Mouse (Mus musculus): ENCODE data around the gene Cacnb4. TPM values are rescaled to one million over a fixed set of nuclear protein-coding genes. Genes with fewer than 3 reads are reported as not detected.
A peak's percentile ranks its signal among the peaks of the same experiment; 100 is the strongest.

The Cacnb4 gene
- total RNA-seq, 1 experiment from 2014 or later: 0.27 TPM

DNA sequence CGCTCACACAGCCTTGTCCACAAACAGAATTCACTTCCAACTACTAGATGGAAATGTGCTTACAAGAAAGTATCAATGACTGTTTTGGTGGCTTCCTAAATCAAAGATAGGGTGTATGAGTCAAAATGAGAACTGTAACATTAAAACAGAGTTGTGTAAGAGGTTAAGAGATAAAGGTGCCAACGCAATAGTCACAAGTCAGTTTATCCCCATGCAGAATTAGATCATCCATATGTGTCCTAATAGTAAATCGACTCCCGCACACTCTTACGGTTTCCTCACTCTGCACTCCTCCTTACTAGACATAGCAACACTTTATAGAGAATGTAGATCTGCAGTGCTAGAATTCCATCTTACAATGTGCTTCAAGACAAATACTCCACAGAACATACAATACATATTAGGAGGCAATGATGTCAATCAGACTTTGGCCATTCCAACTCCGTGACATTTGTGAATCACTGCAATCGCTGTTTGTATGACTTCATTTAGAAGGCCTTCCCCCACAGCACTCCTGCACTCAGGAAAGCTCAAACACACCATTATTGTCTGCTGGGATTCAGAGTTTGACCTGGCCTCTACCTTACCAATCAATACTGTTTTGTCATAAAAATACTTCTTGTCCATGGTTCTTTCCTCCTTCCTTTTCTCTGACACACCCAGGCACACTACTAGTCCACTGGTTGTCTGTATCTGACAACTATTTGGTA lies 256.5 kb downstream of the Cacnb4 start:
- DNase-seq: no peak

- no peak for DNase-seq
Measured at GRCm38 (mm10) chr2:52419295-52419694, 257.3 kb downstream of the Cacnb4 start.

GRCm38 (mm10) chr2:52412524-52413037 lies 264.1 kb downstream of the Cacnb4 start:
- DNase-seq: no peak

DNA sequence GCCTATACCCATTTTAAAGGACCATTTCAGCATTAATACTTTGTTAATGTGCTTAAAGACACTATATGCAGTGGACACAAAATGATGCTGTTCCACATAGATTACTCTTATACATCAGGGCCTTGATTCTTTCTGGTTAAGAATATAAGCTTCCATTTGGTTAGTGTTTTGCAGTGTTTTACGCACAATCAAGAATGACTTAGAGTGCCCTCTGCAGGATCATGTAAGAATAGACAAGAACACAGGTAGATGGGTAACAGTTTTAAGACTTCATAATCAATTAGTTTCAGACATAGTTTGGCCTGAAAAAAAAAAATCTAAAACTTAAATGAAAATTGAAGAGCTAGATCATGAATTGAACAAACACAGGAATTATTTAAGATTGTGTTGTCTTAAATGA lies 270.2 kb downstream of the Cacnb4 start:
- no peak for DNase-seq

GRCm38 (mm10) chr2:52405238-52405637 lies 271.4 kb downstream of the Cacnb4 start:
- DNase-seq: no peak

DNA sequence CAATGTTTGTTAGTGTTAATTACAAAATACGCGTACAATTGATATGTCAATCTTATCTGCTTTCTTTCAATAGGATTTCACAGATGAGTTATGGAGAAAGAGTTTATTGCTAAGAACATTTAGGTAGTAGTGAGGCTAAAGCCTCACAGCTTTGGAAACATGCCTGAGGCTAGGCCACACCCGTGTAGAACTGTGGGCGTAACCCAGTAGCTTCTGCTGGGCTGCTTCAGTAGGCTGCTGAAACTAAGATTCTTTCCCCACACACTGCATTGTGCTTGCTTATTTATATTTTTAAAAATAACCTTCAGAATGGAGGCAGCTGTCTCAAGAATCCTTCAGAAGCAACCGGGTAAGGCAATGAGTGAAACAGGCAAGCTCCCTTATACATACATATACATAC lies 282.1 kb downstream of the Cacnb4 start:
- DNase-seq: no peak

- no peak for DNase-seq
Measured at GRCm38 (mm10) chr2:52390415-52390975, 286.1 kb downstream of the Cacnb4 start.

DNA sequence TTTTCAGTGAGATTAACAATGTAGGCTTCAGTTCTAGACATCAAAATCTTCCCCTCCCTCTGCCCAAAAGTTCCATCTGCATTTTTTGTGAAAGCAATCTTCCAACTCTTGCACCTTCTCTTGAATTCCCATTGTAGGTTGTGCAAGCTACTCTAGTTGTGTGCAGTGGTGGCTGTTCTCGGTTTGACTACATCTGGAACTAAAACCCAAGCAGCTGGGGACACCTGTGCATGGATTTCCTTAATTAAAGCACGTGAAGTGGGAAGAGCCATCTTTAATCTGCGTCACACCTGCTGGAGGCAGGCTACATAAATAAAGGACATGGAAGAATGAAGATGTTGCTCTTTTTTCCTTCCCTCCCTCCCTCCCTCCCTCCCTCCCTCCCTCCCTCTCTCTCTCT lies 286.7 kb downstream of the Cacnb4 start:
- no peak for DNase-seq

DNA sequence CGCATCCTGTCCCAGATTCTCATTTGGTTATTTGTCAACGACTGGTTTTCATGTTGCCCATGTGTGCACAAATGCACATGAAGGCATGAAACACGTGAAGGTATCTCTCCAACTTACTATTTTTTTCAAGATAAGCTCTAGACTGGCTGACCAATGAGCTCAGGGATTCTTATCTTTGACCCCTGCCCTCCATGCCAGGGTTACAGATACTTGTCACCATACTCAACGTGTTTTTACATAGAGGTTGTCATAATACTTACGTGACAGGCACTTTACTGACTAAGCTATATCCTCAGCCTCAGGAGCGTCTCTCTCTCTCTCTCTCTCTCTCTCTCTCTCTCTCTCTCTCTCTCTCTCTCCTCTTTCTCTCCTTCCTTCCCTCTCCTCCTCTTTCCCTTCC lies 290.2 kb downstream of the Cacnb4 start:
- no peak for DNase-seq

- no peak for DNase-seq
Measured at GRCm38 (mm10) chr2:52386037-52386436, 290.6 kb downstream of the Cacnb4 start.

DNA sequence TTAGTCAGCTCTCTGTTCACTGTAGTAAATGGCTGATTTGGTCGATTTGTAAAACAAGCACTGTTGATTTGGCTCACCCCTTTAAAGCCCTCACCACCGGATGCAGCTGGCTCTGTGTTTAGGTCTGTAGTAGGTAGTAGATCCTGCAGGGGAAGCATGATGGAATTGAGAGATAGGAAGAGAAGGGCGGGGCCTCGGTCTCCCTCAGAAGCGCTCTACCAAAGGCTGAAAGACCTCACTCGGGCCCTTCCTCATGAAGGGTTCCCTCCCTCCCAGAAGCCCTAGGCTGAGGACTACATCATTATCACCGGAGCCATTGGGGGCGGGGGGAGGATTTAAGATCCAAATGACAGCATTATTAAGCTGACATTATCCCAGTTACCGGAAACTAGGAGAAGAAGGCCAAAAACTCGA lies 297.8 kb downstream of the Cacnb4 start:
- no peak for DNase-seq

DNA sequence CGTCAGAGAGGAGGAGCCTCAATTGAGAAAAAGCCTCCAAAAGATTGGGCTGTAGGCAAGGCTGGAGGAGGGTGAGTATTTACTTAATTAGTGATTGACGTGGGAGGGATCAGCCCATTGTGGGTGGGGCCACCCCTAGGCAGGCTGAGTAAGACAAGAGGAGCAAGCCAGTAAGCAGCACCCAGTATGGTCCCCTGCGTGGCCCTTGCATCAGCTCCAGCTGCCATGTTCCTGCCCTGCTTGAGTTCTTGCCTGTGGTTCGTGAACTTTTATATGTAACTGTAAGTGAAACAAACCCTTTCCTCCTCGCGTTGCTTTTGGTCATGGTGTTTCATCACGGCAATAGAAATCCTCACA lies 298.2 kb downstream of the Cacnb4 start, which contains the start of gene Neb:
Neb (minus strand) TSS at position 27 of the 357 bp plus-strand sequence.
- peak; percentile 2 for DNase-seq

Other genes with a start within 250 kb of the Cacnb4 start
- gene Stam2, start 65.5 kb upstream of the Cacnb4 start, total RNA-seq (2021): 32.2 and 47.7 TPM in 2 replicates
- 15.5 and 16.9 TPM in 2 replicates for gene Fmnl2, start 181.0 kb upstream of the Cacnb4 start, total RNA-seq (2021)

Measured in adrenal gland, postnatal 25 days (tissue).